Mouse (Mus musculus): ENCODE data around the gene Fbxo10.
"Not testable (repeated sequence)": the region's sequence is repeated elsewhere in the genome, so short reads cannot be mapped to it uniquely, and the experiment has no call there.

Fbxo10 gene

GRCm38 (mm10) chr4:45047956-45048355 lies 36.4 kb downstream of the Fbxo10 start:
- DNase-seq (ENCODE audit: low spot score in 2 of 2): peak; percentile 31 to 34

- DNase-seq (ENCODE audit: low spot score in 2 of 2): peak in 1 of 2 experiments; percentile 14
These were observed 37.0 kb downstream of the Fbxo10 start for GRCm38 (mm10) chr4:45047286-45047887.

- no peak for DNase-seq (ENCODE audit: low spot score in 2 of 2)
These were observed 37.7 kb downstream of the Fbxo10 start for GRCm38 (mm10) chr4:45046679-45047078.

GRCm38 (mm10) chr4:45040795-45041194 lies 43.6 kb downstream of the Fbxo10 start:
- no peak for DNase-seq (ENCODE audit: low spot score in 2 of 2)

- DNase-seq (ENCODE audit: low spot score in 2 of 2): not testable (repeated sequence)
These were observed 44.9 kb downstream of the Fbxo10 start for GRCm38 (mm10) chr4:45039546-45039945.

GRCm38 (mm10) chr4:45038879-45039278 lies 45.5 kb downstream of the Fbxo10 start:
- DNase-seq (ENCODE audit: low spot score in 2 of 2): not testable (repeated sequence)

GRCm38 (mm10) chr4:45037455-45038410 lies 46.7 kb downstream of the Fbxo10 start:
- DNase-seq (ENCODE audit: low spot score in 2 of 2): no peak

- DNase-seq (ENCODE audit: low spot score in 2 of 2): no peak
These were observed 47.8 kb downstream of the Fbxo10 start for GRCm38 (mm10) chr4:45036571-45036970.

GRCm38 (mm10) chr4:45036048-45036447 lies 48.4 kb downstream of the Fbxo10 start:
- DNase-seq (ENCODE audit: low spot score in 2 of 2): no peak

- no peak for DNase-seq (ENCODE audit: low spot score in 2 of 2)
These were observed 49.4 kb downstream of the Fbxo10 start for GRCm38 (mm10) chr4:45034693-45035628.

GRCm38 (mm10) chr4:45032586-45032985 lies 51.8 kb downstream of the Fbxo10 start:
- DNase-seq (ENCODE audit: low spot score in 2 of 2): no peak

- DNase-seq (ENCODE audit: low spot score in 2 of 2): no peak
These were observed 57.9 kb downstream of the Fbxo10 start for GRCm38 (mm10) chr4:45026459-45026858.

- no peak for DNase-seq (ENCODE audit: low spot score in 2 of 2)
These were observed 65.4 kb downstream of the Fbxo10 start for GRCm38 (mm10) chr4:45019009-45019408.

GRCm38 (mm10) chr4:45018452-45018980 lies 65.9 kb downstream of the Fbxo10 start, which contains the start of gene Polr1e:
Polr1e (plus strand) TSS chr4:45018583.
- DNase-seq (ENCODE audit: low spot score in 2 of 2): peak; percentile 88 to 90

- peak; percentile 73 to 79 for DNase-seq (ENCODE audit: low spot score in 2 of 2)
These were observed 68.8 kb downstream of the Fbxo10 start for GRCm38 (mm10) chr4:45015615-45016014.

GRCm38 (mm10) chr4:45013537-45013936 lies 70.9 kb downstream of the Fbxo10 start:
- no peak for DNase-seq (ENCODE audit: low spot score in 2 of 2)

- DNase-seq (ENCODE audit: low spot score in 2 of 2): no peak
These were observed 71.4 kb downstream of the Fbxo10 start for GRCm38 (mm10) chr4:45013031-45013431.

- peak; percentile 99 to 100 for DNase-seq (ENCODE audit: low spot score in 2 of 2)
These were observed 72.1 kb downstream of the Fbxo10 start, which contains the start of gene Zbtb5 for GRCm38 (mm10) chr4:45012105-45012975. Zbtb5 (minus strand) TSS chr4:45012412.

GRCm38 (mm10) chr4:45011581-45012104 lies 72.8 kb downstream of the Fbxo10 start:
- peak in 1 of 2 experiments; percentile 70 for DNase-seq (ENCODE audit: low spot score in 2 of 2)

- no peak for DNase-seq (ENCODE audit: low spot score in 2 of 2)
These were observed 73.5 kb downstream of the Fbxo10 start for GRCm38 (mm10) chr4:45010806-45011415.

Data from right cerebral cortex, adult 2 months (tissue).